Mouse (Mus musculus): ENCODE data around the gene Ubn1. TPM values are rescaled to one million over a fixed set of nuclear protein-coding genes. Genes with fewer than 3 reads are reported as not detected.

Ubn1 gene
- 28.9 and 29.8 TPM in 2 replicates for total RNA-seq (2014; rRNA removed)
- 7.3 and 8.2 TPM in 2 replicates for polyA plus RNA-seq (2015; fragmentation: Nextera tagmentation; extraction: Ambion mirVana)

DNA sequence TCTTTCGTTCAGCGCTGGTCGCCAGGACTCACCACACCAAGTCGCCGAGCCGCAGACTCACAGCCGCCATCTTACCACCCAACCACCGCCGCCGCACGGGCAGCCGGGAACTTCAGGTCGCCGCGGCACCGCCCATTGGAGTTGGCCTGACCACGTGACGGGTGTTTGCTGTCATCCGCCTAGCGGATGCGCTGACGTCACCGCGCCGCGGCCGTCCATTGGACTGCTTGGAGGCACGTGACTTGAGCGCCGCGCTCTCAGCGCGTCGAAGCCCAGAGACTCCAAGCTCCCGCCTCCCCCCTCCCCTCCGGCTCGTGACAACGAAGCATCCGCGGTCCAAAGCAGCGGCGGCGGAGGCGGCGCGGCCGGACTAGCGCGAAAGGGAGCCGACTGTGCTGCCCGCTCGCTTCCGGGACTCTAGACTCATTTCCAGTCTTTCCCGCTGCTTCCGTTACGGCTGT, at the start of gene Ubn1, which contains the start of gene Glyr1:
Ubn1 (plus strand) TSS at position 284 of the 461 bp plus-strand sequence.
Glyr1 (minus strand) TSS at position 90 of the 461 bp plus-strand sequence.
- ATAC-seq (peak; percentile 100), DNase-seq (ENCODE audit: low spot score) (peak; percentile 100)
- Histone ChIP-seq H3K4me2 (ENCODE audit: low read depth, low read length) (peak within 1 kb of the TSS; percentile 83), H3K36me3 (ENCODE audit: insufficient read depth, low read length) (peaks cover 18% of the 10 kb centered on the region), H3K4me3 (ENCODE audit: low read length) (peak within 1 kb of the TSS; percentile 80), H3K27me3 (ENCODE audit: insufficient read depth, low read length) (no peaks in the 10 kb centered on the region), H3K27ac (peak within 1 kb of the TSS; percentile 97), H3K9ac (replicated peaks; ENCODE audit: low read length) (peak within 1 kb of the TSS; percentile 87), H3K9me3 (ENCODE audit: low read length) (no peaks in the 10 kb centered on the region), H3K4me1 (ENCODE audit: insufficient read depth, low read length) (peaks cover 11% of the 10 kb centered on the region; the same call in 1 of the 2 replicates)
- TF ChIP-seq CTCF (IDR thresholded peaks at IDR 0.05; ENCODE audit: low read depth), result peak; percentile 27; the same call in 1 of the 2 replicates
- WGBS, result 1% methylated on average over 53 of the region's 56 CpGs

DNA sequence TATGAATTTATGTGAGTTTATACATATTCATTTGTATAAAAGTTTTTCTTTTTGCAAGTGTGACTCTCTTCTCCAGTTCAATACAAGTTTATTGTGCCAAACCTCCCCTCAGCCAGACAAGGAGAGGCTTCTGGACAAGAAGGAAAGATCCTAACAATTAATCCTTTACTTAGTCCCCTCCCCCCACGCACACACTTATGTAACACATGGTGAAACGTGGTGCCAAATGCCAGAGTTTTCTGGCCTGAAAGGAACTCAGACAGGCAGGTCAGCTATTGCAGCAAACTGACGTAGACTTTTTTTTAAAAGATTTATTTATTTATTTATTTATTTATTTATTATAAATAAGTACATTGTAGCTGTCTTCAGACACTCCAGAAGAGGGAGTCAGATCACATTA, 49.2 kb upstream of the Ubn1 start:
- H3K9me3 ChIP-seq (ENCODE audit: low read length), result no peaks in the 10 kb centered on the region
- ATAC-seq (no peak), DNase-seq (ENCODE audit: low spot score) (no peak)
- H3K27me3 ChIP-seq (ENCODE audit: insufficient read depth, low read length), result no peaks in the 10 kb centered on the region
- H3K4me3 ChIP-seq (ENCODE audit: low read length), result no peak overlapping the region
- WGBS, result 63% methylated on average over 3 of the region's 3 CpGs
- TF ChIP-seq CTCF (IDR thresholded peaks at IDR 0.05; ENCODE audit: low read depth), result no peak
- H3K4me2 ChIP-seq (ENCODE audit: low read depth, low read length), result no peak overlapping the region
- H3K27ac ChIP-seq, result no peak overlapping the region
- H3K9ac ChIP-seq (replicated peaks; ENCODE audit: low read length), result no peak overlapping the region
- no peaks in the 10 kb centered on the region for H3K4me1 ChIP-seq (ENCODE audit: insufficient read depth, low read length)
- H3K36me3 ChIP-seq (ENCODE audit: insufficient read depth, low read length), result no peaks in the 10 kb centered on the region

DNA sequence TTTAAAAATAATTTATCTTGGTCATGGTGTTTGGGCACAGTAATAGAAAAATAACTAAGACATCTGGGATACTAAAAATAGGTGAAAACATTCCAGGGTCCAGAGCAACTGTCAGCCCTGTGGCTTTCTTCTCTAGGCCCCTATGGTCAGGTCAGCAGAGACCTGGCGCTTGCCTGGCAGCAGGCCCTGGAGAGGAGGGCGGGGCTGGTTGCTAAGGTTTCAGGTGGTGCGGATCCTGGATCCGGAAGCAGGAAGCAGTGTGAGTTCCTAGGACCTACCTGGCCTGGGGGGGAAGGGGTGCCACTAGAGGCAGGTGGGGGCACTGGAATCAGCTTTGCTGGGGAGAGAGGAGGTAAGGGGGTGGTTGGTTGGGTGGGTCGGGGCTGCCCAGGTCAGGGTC, 42.8 kb upstream of the Ubn1 start, which contains the start of gene Smim22:
Smim22 (plus strand) TSS at position 222 of the 400 bp plus-strand sequence.
- H3K4me3 ChIP-seq (ENCODE audit: low read length), result no peak within 1 kb of the TSS
- ATAC-seq (peak; percentile 21; the same call in 1 of the 2 replicates), DNase-seq (ENCODE audit: low spot score) (no peak)
- no peak within 1 kb of the TSS for H3K27ac ChIP-seq
- TF ChIP-seq CTCF (IDR thresholded peaks at IDR 0.05; ENCODE audit: low read depth), result no peak
- H3K4me2 ChIP-seq (ENCODE audit: low read depth, low read length), result no peak within 1 kb of the TSS
- no peaks in the 10 kb centered on the region for H3K27me3 ChIP-seq (ENCODE audit: insufficient read depth, low read length)
- no peaks in the 10 kb centered on the region for H3K36me3 ChIP-seq (ENCODE audit: insufficient read depth, low read length)
- no peaks in the 10 kb centered on the region for H3K4me1 ChIP-seq (ENCODE audit: insufficient read depth, low read length)
- 48% methylated on average over 5 of the region's 5 CpGs for WGBS
- H3K9me3 ChIP-seq (ENCODE audit: low read length), result no peaks in the 10 kb centered on the region
- no peak within 1 kb of the TSS for H3K9ac ChIP-seq (replicated peaks; ENCODE audit: low read length)

DNA sequence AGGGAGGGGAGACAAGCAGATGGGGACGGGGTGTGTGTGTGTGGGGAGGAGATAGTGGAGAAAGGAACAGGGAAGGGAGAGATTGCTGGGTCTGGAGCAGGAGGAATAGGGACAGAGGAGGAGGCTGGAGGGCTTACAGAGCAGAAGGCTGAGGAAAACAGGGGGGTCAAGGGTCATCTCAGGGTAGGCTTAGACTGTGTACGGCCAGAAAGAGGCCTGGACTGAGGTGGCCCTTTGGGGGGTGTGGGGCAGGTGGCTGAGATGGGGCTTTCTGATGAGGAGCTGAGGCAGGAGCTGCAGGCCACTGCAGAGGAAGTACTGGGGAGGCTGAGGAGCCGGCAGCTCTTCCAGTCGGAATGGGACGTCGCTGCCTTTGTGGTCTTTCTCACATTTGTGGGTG, 42.4 kb upstream of the Ubn1 start:
- WGBS, result 51% methylated on average over 6 of the region's 6 CpGs
- Histone ChIP-seq H3K9me3 (ENCODE audit: low read length) (no peaks in the 10 kb centered on the region), H3K4me2 (ENCODE audit: low read depth, low read length) (no peak overlapping the region), H3K4me3 (ENCODE audit: low read length) (no peak overlapping the region), H3K9ac (replicated peaks; ENCODE audit: low read length) (no peak overlapping the region), H3K27me3 (ENCODE audit: insufficient read depth, low read length) (no peaks in the 10 kb centered on the region), H3K4me1 (ENCODE audit: insufficient read depth, low read length) (no peaks in the 10 kb centered on the region), H3K27ac (no peak overlapping the region), H3K36me3 (ENCODE audit: insufficient read depth, low read length) (no peaks in the 10 kb centered on the region)
- ATAC-seq (0 out of 2 replicates have a peak, but pooled peaks have one; percentile 4), DNase-seq (ENCODE audit: low spot score) (no peak)
- TF ChIP-seq CTCF (IDR thresholded peaks at IDR 0.05; ENCODE audit: low read depth), result no peak

DNA sequence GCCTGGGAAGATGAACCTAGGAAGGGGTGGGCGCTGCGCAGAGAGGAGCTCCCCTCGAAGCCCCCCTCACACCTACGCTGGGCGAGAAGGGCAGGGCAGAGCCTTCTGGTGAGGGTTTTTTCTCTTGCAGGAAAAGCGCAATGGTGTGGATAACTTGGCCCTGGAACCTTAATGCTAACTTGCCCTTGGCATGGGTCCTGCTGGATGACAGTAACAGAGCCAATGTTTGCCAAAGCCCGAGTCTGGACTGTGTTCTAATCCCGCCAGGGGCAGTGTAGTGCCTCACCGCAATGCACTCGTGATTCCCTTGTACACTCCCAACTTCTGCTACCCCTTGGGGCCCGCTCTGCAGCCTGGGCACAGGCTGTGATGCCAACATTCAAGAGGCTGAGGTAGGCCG, 41.8 kb upstream of the Ubn1 start:
- Histone ChIP-seq H3K4me3 (ENCODE audit: low read length) (no peak overlapping the region), H3K27ac (no peak overlapping the region), H3K9ac (replicated peaks; ENCODE audit: low read length) (no peak overlapping the region), H3K36me3 (ENCODE audit: insufficient read depth, low read length) (no peaks in the 10 kb centered on the region), H3K4me2 (ENCODE audit: low read depth, low read length) (no peak overlapping the region), H3K27me3 (ENCODE audit: insufficient read depth, low read length) (no peaks in the 10 kb centered on the region), H3K9me3 (ENCODE audit: low read length) (no peaks in the 10 kb centered on the region), H3K4me1 (ENCODE audit: insufficient read depth, low read length) (no peaks in the 10 kb centered on the region)
- TF ChIP-seq CTCF (IDR thresholded peaks at IDR 0.05; ENCODE audit: low read depth), result no peak
- ATAC-seq (no peak), DNase-seq (ENCODE audit: low spot score) (no peak)
- 82% methylated on average over 12 of the region's 12 CpGs for WGBS

DNA sequence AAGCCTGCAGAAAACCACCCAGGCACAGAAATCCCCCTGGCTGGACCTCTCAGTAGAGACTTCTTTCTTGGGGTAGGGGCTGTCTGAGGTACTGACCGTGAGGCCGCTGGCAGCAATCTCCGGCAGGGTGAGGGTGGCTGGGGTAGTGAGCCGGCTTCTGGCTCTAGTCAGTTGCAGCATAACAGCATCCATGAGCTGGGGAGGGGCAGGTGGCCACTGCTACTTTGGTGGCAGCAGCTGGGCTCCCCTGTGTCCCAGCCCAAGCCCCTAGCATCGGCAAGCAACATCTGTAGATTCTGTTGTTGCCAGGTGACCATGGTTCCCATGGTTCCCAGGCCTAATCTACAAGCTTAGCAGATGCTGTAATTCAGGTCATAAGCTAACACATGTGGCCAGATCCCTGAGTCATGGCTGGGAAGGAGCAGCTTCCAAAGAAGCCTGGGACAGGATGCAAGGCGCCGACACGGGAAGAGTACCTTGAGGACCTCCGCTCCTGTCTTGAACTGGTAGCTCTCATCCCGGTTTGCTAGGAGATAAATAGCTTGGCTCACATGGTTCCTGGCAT, 39.4 kb upstream of the Ubn1 start:
- Histone ChIP-seq H3K4me1 (ENCODE audit: insufficient read depth, low read length) (no peaks in the 10 kb centered on the region), H3K9me3 (ENCODE audit: low read length) (no peaks in the 10 kb centered on the region), H3K4me2 (ENCODE audit: low read depth, low read length) (no peak overlapping the region), H3K36me3 (ENCODE audit: insufficient read depth, low read length) (peaks cover 7% of the 10 kb centered on the region; the same call in 1 of the 2 replicates), H3K27me3 (ENCODE audit: insufficient read depth, low read length) (no peaks in the 10 kb centered on the region), H3K27ac (no peak overlapping the region), H3K4me3 (ENCODE audit: low read length) (no peak overlapping the region), H3K9ac (replicated peaks; ENCODE audit: low read length) (no peak overlapping the region)
- no peak for TF ChIP-seq CTCF (IDR thresholded peaks at IDR 0.05; ENCODE audit: low read depth)
- DNase-seq (ENCODE audit: low spot score), result peak; percentile 12
- WGBS, result 83% methylated on average over 10 of the region's 10 CpGs
- no peak for ATAC-seq

DNA sequence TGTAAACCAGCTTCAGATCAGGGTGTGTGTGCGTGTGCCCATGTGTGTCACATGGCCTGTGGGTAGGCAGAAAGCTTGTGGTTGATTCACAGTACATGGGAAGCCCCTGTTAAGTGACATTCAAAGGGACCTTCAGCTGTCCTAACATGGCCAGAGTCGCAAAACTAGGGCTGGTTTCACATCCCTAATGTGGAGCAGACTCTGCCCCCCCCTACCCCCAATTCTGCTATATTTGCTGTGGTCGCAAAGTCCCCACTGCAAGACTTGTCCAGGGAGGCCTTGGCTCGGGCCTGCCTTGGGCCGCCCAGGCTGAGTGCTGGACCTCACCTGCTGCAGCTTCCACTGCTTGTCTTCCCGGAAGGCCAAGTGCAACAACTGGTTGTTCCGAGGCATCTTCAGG, 38.6 kb upstream of the Ubn1 start:
- no peak for TF ChIP-seq CTCF (IDR thresholded peaks at IDR 0.05; ENCODE audit: low read depth)
- no peak for DNase-seq (ENCODE audit: low spot score)
- Histone ChIP-seq H3K27ac (no peak overlapping the region), H3K4me3 (ENCODE audit: low read length) (no peak overlapping the region), H3K36me3 (ENCODE audit: insufficient read depth, low read length) (peaks cover 15% of the 10 kb centered on the region; the same call in 1 of the 2 replicates), H3K4me1 (ENCODE audit: insufficient read depth, low read length) (no peaks in the 10 kb centered on the region), H3K27me3 (ENCODE audit: insufficient read depth, low read length) (no peaks in the 10 kb centered on the region), H3K4me2 (ENCODE audit: low read depth, low read length) (no peak overlapping the region), H3K9ac (replicated peaks; ENCODE audit: low read length) (no peak overlapping the region), H3K9me3 (ENCODE audit: low read length) (no peaks in the 10 kb centered on the region)
- ATAC-seq, result no peak
- 90% methylated on average over 7 of the region's 7 CpGs for WGBS

All from hindbrain, postnatal 0 days (tissue).